In the genomic region with DNA sequence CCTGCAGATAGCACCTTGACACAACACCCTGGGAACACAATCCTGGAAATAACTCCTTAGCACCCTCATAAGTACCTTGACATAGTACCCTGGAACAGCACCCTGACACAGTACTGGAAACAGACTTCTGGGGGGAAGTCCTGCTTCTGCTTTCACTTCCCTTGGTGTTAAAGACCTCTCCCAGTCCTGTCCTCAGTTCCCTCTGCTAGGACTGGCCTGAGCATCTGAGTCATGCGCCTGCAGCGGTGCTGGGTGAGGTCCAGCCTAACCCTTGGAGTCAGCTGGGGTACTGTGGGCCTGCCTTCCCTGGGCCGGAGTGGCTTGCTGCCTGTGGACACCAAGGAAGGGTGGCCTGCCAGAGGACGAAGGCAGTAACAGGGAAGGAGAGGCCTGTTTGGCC, we compare ENCODE assay signal across 9 mouse cellular contexts.
DNase-seq lines count a peak whose midpoint lies in the region; ATAC-seq and TF ChIP-seq lines count a peak whose summit lies in the region.
"Had no signal": no experiment of that assay in that cellular context is flagged by ENCODE, and none has a peak within 500 bp of the region (broad histone marks: within the 10 kb centered on the region; RNA-seq: fewer than 3 reads in every experiment).

No protein-coding gene starts in this region.

- H3K4me1 ChIP-seq in kidney, adult 2 months (ENCODE audit: control insufficient read depth, insufficient read depth, low read length): no peaks in the 10 kb centered on the region
- no peaks in the 10 kb centered on the region for H3K4me1 ChIP-seq in liver, embryonic 16.5 days (ENCODE audit: control insufficient read depth, low read depth, low read length)
- H3K4me1 ChIP-seq in thymus, adult 2 months (replicated peaks; ENCODE audit: control insufficient read depth, insufficient read depth, low read length): peaks cover under 1% of the 10 kb centered on the region; the same call in 1 of the 2 replicates

- H3K4me3 ChIP-seq in kidney, adult 2 months (ENCODE audit: insufficient read depth, low read depth, low read length): no peak overlapping the region
- no peak overlapping the region for H3K4me3 ChIP-seq in liver, embryonic 16.5 days (ENCODE audit: low read depth, low read length)
- H3K4me3 ChIP-seq in thymus, adult 2 months (ENCODE audit: control insufficient read depth, insufficient read depth, low read length): no peak overlapping the region
- H3K4me3 ChIP-seq: midbrain, embryonic 15.5 days had no signal

- no peaks in the 10 kb centered on the region for H3K9me3 ChIP-seq in liver, embryonic 16.5 days (replicated peaks; ENCODE audit: control insufficient read depth, low read length)
- H3K9me3 ChIP-seq: midbrain, embryonic 15.5 days had no signal

- 85% methylated on average over 4 of the region's 4 CpGs for WGBS in kidney, adult 2 months
- WGBS in liver, embryonic 16.5 days (ENCODE audit: insufficient replicate concordance): 51% methylated on average over 4 of the region's 4 CpGs
- WGBS in thymus, adult 2 months: 54% methylated on average over 4 of the region's 4 CpGs

- no peaks in the 10 kb centered on the region for H3K36me3 ChIP-seq in kidney, adult 2 months (ENCODE audit: control insufficient read depth, insufficient read depth, low read length)
- H3K36me3 ChIP-seq in liver, embryonic 16.5 days (ENCODE audit: control insufficient read depth, insufficient read depth): no peaks in the 10 kb centered on the region
- no peaks in the 10 kb centered on the region for H3K36me3 ChIP-seq in thymus, adult 2 months (ENCODE audit: control insufficient read depth, insufficient read depth, low read length)
- H3K36me3 ChIP-seq: midbrain, embryonic 15.5 days had no signal

- TF ChIP-seq POLR2A in kidney, adult 2 months (IDR thresholded peaks at IDR 0.05; ENCODE audit: low read depth, low read length): no peak
- no peak for TF ChIP-seq POLR2A in thymus, adult 2 months (IDR thresholded peaks at IDR 0.05; ENCODE audit: control insufficient read depth, extremely low read depth, insufficient read depth, low read length, poor library complexity)

- H3K9ac ChIP-seq in liver, embryonic 16.5 days (ENCODE audit: low read depth, low read length): no peak overlapping the region
- H3K9ac ChIP-seq: midbrain, embryonic 15.5 days had no signal

- peak; percentile 56; the same call in 1 of the 2 replicates for ATAC-seq in liver, embryonic 16.5 days (ENCODE audit: low read depth)

- no peaks in the 10 kb centered on the region for H3K27me3 ChIP-seq in kidney, adult 2 months (replicated peaks; ENCODE audit: control insufficient read depth, insufficient read depth, low read length)
- H3K27me3 ChIP-seq in liver, embryonic 16.5 days (ENCODE audit: control insufficient read depth, insufficient read depth, low read depth, low read length): no peaks in the 10 kb centered on the region
- H3K27me3 ChIP-seq in thymus, adult 2 months (ENCODE audit: control insufficient read depth, insufficient read depth, low read length): no peaks in the 10 kb centered on the region
- H3K27me3 ChIP-seq: midbrain, embryonic 15.5 days had no signal

- DNase-seq in kidney, adult 2 months: peak; percentile 26
- DNase-seq in kidney, postnatal 14 days: no peak
- DNase-seq in A20 (ENCODE audit: low read depth, low spot score): peak; percentile 76
- DNase-seq in brain, adult 2 months (ENCODE audit: low read depth, low spot score): peak; percentile 43
- DNase-seq in urinary bladder, postnatal 14 days (ENCODE audit: low spot score): no peak
- DNase-seq in thymus, postnatal 25 days: no peak
- no peak for DNase-seq in thymus, adult 2 months

- no peak for TF ChIP-seq CTCF in kidney, adult 2 months (conservative IDR thresholded peaks at IDR 0.05; ENCODE audit: insufficient read depth, insufficient read length, low read depth, low read length)
- no peak for TF ChIP-seq CTCF in thymus, adult 2 months (IDR thresholded peaks at IDR 0.05; ENCODE audit: borderline replicate concordance, control insufficient read depth, extremely low read depth, insufficient read depth, low read length, poor library complexity)

- H3K27ac ChIP-seq in kidney, adult 2 months (ENCODE audit: insufficient read depth, low read depth, low read length): no peak overlapping the region
- no peak overlapping the region for H3K27ac ChIP-seq in liver, embryonic 16.5 days (ENCODE audit: low read length)
- no peak overlapping the region for H3K27ac ChIP-seq in thymus, adult 2 months (ENCODE audit: control insufficient read depth, insufficient read depth, low read length)
- H3K27ac ChIP-seq: midbrain, embryonic 15.5 days had no signal

- H3K4me2 ChIP-seq in liver, embryonic 16.5 days (ENCODE audit: low read depth, low read length): no peak overlapping the region

Comparison
In these comparisons a context has a peak if more than half of its experiments do, and no peak if none do; other contexts are left out.
1. DNase-seq: peak in kidney, adult 2 months (single experiment), A20 (single experiment) and brain, adult 2 months (single experiment); none in kidney, postnatal 14 days (single experiment), urinary bladder, postnatal 14 days (single experiment), thymus, postnatal 25 days (single experiment) and thymus, adult 2 months (single experiment).